Mouse (Mus musculus) midbrain, embryonic 15.5 days (tissue): ENCODE results near the gene Trpt1. TPM values are rescaled to one million over a fixed set of nuclear protein-coding genes. Genes with fewer than 3 reads are reported as not detected.

ENCODE experiments used
- ATAC-seq: fragments of 200-750 bp; cut with Nextera tagmentation; replicated peaks from 2 replicates; pipeline ENCODE4 v1.8.0; 2017; ENCODE audit warnings: moderate TSS enrichment
- H3K27ac ChIP-seq: fragments of 300-500 bp; sonication (generic); 2 replicates; pipeline ENCODE4 v1.5.1; 2015; ENCODE audit warnings: mild to moderate bottlenecking, inconsistent platforms
- H3K27me3 ChIP-seq: fragments of 300-500 bp; sonication (generic); replicated peaks from 2 replicates; pipeline ENCODE4 v1.6.1; 2015; ENCODE audit warnings: inconsistent platforms
- H3K36me3 ChIP-seq: fragments of 300-500 bp; sonication (generic); replicated peaks from 2 replicates; pipeline ENCODE4 v1.6.1; 2015; ENCODE audit warnings: inconsistent platforms
- H3K4me1 ChIP-seq: fragments of 300-500 bp; sonication (generic); 2 replicates; pipeline ENCODE4 v1.6.1; 2015; ENCODE audit warnings: inconsistent platforms
- H3K4me2 ChIP-seq: fragments of 300-500 bp; sonication (generic); 2 replicates; pipeline ENCODE4 v1.6.1; 2015; ENCODE audit warnings: inconsistent platforms, mild to moderate bottlenecking, moderate library complexity
- H3K4me3 ChIP-seq: fragments of 300-500 bp; sonication (generic); 2 replicates; pipeline ENCODE4 v1.5.1; 2015; ENCODE audit warnings: mild to moderate bottlenecking, inconsistent platforms
- H3K9ac ChIP-seq: fragments of 300-500 bp; sonication (generic); 2 replicates; pipeline ENCODE4 v1.6.1; 2015; ENCODE audit warnings: mild to moderate bottlenecking, inconsistent platforms
- H3K9me3 ChIP-seq: fragments of 300-500 bp; sonication (generic); 2 replicates; pipeline ENCODE4 v1.6.1; 2016; ENCODE audit warnings: inconsistent platforms
- WGBS: fragments of 180-500 bp; shearing (Covaris S2); methylation state at CpG from one replicate; pipeline ENCODE4 v1.1.7; 2015; ENCODE audit warnings: mixed read lengths; 5-methylcytosine and 5-hydroxymethylcytosine counted together
- polyA plus RNA-seq: library from polyadenylated mRNA; unstranded; fragments of >200 nt; fragmentation: Nextera tagmentation; extraction: Ambion mirVana; gene quantifications from 2 replicates; pipeline ENCODE4 v1.2.1, GENCODE M21; 2015

Gene Trpt1
- polyA plus RNA-seq, 1 experiment from 2014 or later = 19.8 TPM

- Histone ChIP-seq H3K4me3 (peak overlapping the region; percentile 50), H3K9ac (peak overlapping the region; percentile 18; the same call in 1 of the 2 replicates), H3K9me3 (no peaks in the 10 kb centered on the region), H3K27me3 (no peaks in the 10 kb centered on the region), H3K36me3 (peaks cover 12% of the 10 kb centered on the region), H3K4me1 (peaks cover 48% of the 10 kb centered on the region), H3K27ac (peak overlapping the region; percentile 91), H3K4me2 (peak overlapping the region; percentile 80)
- WGBS = 77% methylated on average over 13 of the region's 13 CpGs
- no peak for ATAC-seq
These were observed 17.9 kb upstream of the Trpt1 start for GRCm38 (mm10) chr19:6977759-6978638.

DNA sequence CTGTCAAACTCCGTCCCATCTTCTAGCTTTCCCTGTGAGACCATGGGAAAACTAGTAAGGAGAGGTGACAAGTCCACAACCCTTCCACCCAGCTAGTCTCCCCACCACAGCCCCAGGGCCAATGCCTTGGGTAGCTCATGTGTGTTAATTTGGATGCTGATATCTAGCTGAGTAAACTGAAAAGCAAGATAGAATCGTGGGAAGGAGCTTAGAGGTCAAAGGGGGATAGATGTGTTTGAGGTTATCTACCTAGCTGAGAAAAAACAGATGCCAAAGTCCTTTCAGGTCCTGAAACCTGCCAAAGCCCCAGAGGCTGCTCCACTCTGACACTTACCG is 17.3 kb upstream of the Trpt1 start:
- Histone ChIP-seq H3K27me3 (no peaks in the 10 kb centered on the region), H3K9ac (peak overlapping the region; percentile 64; the same call in 1 of the 2 replicates), H3K4me2 (peak overlapping the region; percentile 80), H3K9me3 (no peaks in the 10 kb centered on the region), H3K4me3 (peak overlapping the region; percentile 50), H3K4me1 (peaks cover 48% of the 10 kb centered on the region), H3K27ac (peak overlapping the region; percentile 91), H3K36me3 (peaks cover 12% of the 10 kb centered on the region)
- WGBS = 49% methylated on average over 3 of the region's 3 CpGs
- no peak for ATAC-seq

DNA sequence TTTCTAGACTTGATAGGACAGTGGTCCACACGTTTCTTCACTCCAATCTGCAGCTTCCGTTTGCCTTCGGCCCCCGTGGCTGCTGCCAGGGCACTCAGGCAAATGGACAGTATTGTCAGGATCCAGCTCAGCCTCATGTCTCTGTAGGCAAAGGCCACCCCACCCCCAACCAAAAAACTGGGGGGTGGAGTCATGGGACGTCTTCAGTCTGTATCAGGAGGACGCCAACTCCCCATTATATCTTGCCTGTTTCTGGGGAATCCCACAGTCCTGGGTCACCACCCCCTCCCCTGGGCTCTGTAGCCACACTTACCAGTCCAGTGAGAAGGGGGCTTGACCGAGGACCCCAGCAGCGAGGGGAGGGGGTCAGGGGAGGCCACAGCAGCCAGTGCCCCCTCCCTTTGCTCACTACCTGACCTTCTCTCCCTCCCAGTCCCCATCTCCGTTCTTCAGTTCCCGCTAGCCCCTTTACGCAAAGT is 16.9 kb upstream of the Trpt1 start:
- peak overlapping the region; percentile 64 for H3K9ac ChIP-seq
- peaks cover 44% of the 10 kb centered on the region for H3K4me1 ChIP-seq
- peak; percentile 0; the same call in 1 of the 2 replicates for ATAC-seq
- no peaks in the 10 kb centered on the region for H3K9me3 ChIP-seq
- H3K27ac ChIP-seq = peak overlapping the region; percentile 91
- 8% methylated on average over 11 of the region's 11 CpGs for WGBS
- H3K4me2 ChIP-seq = peak overlapping the region; percentile 80
- no peaks in the 10 kb centered on the region for H3K27me3 ChIP-seq
- H3K4me3 ChIP-seq = peak overlapping the region; percentile 50
- H3K36me3 ChIP-seq = peaks cover 12% of the 10 kb centered on the region

DNA sequence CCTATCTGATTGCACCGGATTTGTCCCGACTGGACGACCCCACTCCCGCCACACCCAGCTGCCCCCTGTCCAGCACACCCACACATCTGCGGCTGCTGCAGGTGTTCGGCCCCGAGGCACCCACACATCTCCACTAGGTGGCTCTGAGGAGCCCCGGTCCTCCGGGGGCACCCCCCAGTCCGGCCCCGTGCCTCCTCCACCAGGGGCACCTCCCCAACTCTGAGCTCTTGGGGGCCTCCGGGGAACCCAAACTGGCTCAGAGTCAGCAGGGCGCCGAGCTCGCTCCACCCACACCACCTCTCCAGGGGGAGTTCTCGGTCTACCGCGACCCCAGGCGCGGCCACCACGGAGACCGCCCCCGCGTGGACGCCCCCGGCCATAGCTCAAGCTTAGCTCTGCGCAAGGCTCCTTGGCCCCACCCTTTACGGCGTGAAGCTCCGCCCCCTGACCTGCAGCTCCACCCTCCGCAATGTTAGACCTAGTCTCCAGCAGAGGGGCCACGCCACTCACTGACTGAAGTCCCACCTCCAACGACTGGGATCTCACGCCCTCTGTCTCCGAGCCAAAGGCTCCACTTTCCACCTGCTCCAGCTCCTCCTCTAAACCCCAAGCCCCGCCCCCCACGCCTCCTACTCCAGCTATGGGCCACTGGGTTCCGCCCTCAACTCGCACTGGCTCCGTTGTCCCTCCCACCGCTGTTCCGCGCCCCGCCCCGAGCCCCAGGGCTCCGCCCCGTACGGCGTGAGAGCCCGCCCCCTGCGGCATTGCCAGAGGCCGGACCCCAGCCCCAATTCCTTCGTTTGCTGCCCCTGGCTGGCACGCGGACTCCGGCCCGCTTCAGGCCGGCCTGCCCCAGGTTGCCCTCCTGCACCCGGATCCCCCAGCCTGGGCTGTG is 16.2 kb upstream of the Trpt1 start:
- H3K9ac ChIP-seq = peak overlapping the region; percentile 64
- under 1% methylated on average over 59 of the region's 59 CpGs for WGBS
- H3K9me3 ChIP-seq = no peaks in the 10 kb centered on the region
- peak; percentile 90 for ATAC-seq
- H3K27ac ChIP-seq = peak overlapping the region; percentile 91
- peaks cover 12% of the 10 kb centered on the region for H3K36me3 ChIP-seq
- peak overlapping the region; percentile 80 for H3K4me2 ChIP-seq
- H3K27me3 ChIP-seq = no peaks in the 10 kb centered on the region
- H3K4me3 ChIP-seq = peak overlapping the region; percentile 50
- H3K4me1 ChIP-seq = peaks cover 43% of the 10 kb centered on the region

DNA sequence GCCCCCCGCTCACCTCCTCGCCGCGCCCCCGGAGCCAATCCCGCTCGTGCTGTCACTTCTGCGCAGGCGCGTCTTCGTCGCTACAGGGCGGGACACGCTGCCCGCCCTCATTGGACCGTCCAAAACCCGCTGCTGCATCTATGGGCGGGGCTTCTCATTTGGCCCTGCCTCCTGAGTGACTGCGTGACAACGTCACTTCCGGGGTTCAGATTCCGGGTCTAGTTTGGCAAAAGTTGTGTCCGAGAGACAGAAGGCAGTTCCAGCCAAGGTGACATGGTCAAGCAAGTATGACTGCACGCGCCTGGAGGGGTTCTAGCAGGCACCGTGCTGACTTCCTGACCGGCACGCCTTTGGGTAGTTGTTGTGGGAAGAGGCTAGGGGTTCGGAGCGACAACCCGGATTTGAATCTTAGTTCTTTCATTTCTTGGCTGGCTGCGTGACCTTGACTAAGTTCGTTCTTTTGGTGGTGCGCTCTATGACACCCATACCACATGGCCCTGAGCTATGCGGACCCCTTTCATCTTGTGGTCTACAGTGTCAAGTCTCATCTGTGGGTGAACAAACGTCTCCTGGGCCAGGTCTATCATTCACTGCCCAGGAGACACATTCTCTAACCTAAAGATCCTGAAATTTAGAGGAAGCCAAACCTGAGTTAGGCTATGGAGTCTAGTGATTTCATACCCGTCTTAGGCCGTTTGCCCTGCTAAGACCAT is 15.4 kb upstream of the Trpt1 start, which contains the start of gene Fkbp2:
Gene Fkbp2, minus strand, starts transcription at position 121 of the 713 bp plus-strand sequence.
- 2% methylated on average over 38 of the region's 38 CpGs for WGBS
- ATAC-seq = peak; percentile 90

DNA sequence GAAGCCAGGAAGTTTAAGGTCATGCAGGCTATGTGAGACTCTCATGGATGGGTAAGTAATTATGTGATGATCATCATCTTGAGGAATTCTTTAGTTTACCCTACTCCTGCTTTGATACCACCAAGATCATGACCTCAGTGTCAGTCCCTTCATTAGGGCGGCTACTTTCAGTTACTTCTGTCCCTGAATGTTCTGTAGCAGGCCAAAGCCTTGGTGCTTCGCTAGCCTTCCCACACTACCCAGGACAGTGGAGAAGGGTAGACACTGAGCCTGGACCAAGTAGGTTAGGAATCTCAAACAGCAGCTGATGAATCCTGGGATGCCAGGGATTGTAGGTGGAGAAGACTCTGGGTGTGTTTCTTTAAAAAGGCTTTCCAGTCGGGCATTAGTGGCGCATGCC is 14.5 kb upstream of the Trpt1 start:
- no peak overlapping the region for H3K27ac ChIP-seq
- H3K27me3 ChIP-seq = no peaks in the 10 kb centered on the region
- WGBS = 89% methylated on average over 4 of the region's 4 CpGs
- no peak overlapping the region for H3K4me3 ChIP-seq
- H3K9me3 ChIP-seq = no peaks in the 10 kb centered on the region
- H3K9ac ChIP-seq = no peak overlapping the region
- peaks cover 42% of the 10 kb centered on the region for H3K4me1 ChIP-seq
- no peak for ATAC-seq
- peaks cover 12% of the 10 kb centered on the region for H3K36me3 ChIP-seq
- H3K4me2 ChIP-seq = 0 out of 2 replicates have a peak overlapping the region, but pooled peaks have one; percentile 80

More for the DNA sequence above, 15.4 kb upstream of the Trpt1 start, which contains the start of gene Fkbp2:
- Histone ChIP-seq H3K4me2 (peak within 1 kb of the TSS; percentile 80), H3K36me3 (peaks cover 12% of the 10 kb centered on the region), H3K9me3 (no peaks in the 10 kb centered on the region), H3K27ac (peak within 1 kb of the TSS; percentile 91), H3K27me3 (no peaks in the 10 kb centered on the region), H3K9ac (peak within 1 kb of the TSS; percentile 64), H3K4me3 (peak within 1 kb of the TSS; percentile 50), H3K4me1 (peaks cover 43% of the 10 kb centered on the region)

DNA sequence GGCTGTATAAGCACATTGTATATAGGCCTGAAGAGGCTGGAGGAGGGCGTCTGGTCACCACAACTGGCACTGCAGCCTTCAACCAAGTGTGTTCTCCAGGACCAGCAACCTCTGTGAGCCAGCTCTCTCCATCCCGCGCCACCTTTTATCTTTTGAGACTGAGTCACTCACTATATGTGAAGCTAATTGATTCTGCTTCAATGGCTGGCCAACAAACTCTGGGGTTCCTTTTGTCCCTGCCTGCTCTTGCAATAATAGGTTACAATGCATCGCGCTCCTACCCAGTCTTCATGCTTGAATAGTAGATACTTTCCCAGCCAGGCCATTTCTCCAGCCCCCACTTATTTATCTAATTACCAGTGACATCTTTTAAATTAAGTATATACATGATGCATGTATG is 12.3 kb upstream of the Trpt1 start:
- Histone ChIP-seq H3K36me3 (no peaks in the 10 kb centered on the region), H3K4me1 (peaks cover 36% of the 10 kb centered on the region), H3K9ac (no peak overlapping the region), H3K4me2 (no peak overlapping the region), H3K4me3 (no peak overlapping the region), H3K27ac (no peak overlapping the region), H3K9me3 (no peaks in the 10 kb centered on the region), H3K27me3 (no peaks in the 10 kb centered on the region)
- WGBS = 63% methylated on average over 5 of the region's 5 CpGs
- ATAC-seq = no peak

DNA sequence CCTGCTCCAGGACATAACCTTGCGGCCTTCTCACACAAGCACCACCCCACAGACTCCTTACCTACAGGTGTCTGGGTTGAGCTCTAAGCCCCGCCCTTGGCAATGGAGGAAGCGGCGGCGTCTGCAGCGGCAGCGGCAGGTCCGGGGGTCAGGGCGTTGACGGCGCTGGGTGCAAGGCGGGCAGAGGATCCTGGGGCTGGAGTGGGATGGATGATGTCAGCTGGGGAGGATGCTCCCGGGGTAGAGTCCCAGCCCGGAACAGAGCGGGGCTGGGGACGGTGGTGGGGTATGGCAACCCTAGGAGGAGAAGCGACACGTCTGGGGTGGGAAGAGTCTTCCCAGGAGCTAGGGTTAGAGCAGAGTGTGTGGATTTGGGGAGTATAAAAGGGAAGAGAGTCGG is 10.6 kb upstream of the Trpt1 start:
- Histone ChIP-seq H3K4me1 (peaks cover 27% of the 10 kb centered on the region), H3K36me3 (no peaks in the 10 kb centered on the region), H3K9ac (no peak overlapping the region), H3K4me2 (no peak overlapping the region), H3K4me3 (no peak overlapping the region), H3K9me3 (no peaks in the 10 kb centered on the region), H3K27ac (no peak overlapping the region), H3K27me3 (no peaks in the 10 kb centered on the region)
- WGBS = 87% methylated on average over 19 of the region's 19 CpGs
- no peak for ATAC-seq

DNA sequence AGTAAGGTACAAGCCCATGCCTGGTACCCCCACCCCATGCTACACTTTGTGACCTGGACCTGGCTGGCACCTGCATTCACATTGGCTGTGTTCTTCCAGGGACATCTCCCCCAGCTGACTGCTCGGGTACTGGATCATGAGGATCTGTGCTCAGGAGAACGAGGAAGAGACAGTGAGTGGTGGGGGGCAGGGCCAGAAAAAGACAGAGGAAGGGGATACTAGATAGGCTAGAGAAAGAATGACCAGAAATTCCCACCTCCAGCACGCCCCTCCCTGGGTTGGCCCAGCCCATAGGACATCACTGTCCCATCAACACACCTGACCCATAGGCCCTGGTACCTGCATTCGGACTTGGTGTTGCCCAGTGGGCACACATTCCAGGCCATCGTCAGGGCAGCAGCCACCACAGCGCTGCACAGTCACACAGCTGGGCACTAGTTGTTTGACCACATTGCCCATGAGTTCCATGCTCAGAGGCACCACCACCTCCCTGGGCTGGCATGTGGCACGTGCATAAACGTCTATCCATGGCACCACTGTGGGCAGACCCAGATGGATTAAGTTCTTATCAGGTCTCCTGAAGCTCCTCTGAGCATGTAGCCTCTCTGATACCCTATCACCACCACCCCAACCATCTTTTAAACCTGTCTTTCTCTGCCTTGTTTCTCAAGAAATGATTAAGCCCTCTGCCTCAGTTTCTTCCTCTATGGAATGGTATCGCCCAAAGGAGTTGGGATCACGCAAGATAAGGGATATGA is 9.8 kb upstream of the Trpt1 start:
- Histone ChIP-seq H3K9ac (0 out of 2 replicates have a peak overlapping the region, but pooled peaks have one; percentile 79), H3K27ac (no peak overlapping the region), H3K4me1 (peaks cover 21% of the 10 kb centered on the region), H3K4me3 (peak overlapping the region; percentile 68), H3K36me3 (no peaks in the 10 kb centered on the region), H3K27me3 (no peaks in the 10 kb centered on the region), H3K4me2 (peak overlapping the region; percentile 88), H3K9me3 (no peaks in the 10 kb centered on the region)
- 81% methylated on average over 10 of the region's 10 CpGs for WGBS
- no peak; the same call in 1 of the 2 replicates for ATAC-seq

- Histone ChIP-seq H3K4me3 (peak within 1 kb of the TSS; percentile 68), H3K27me3 (no peaks in the 10 kb centered on the region), H3K36me3 (no peaks in the 10 kb centered on the region), H3K27ac (peak within 1 kb of the TSS; percentile 79), H3K4me2 (peak within 1 kb of the TSS; percentile 88), H3K9ac (peak within 1 kb of the TSS; percentile 79), H3K4me1 (peaks cover 29% of the 10 kb centered on the region), H3K9me3 (no peaks in the 10 kb centered on the region)
- WGBS = under 1% methylated on average over 72 of the region's 85 CpGs
- peak; percentile 37 for ATAC-seq
These were observed 8.6 kb upstream of the Trpt1 start, which contains the start of gene Vegfb for GRCm38 (mm10) chr19:6987061-6987903. Gene Vegfb (minus strand): TSS chr19:6987651.
